Mouse (Mus musculus) heart, postnatal 0 days (tissue): ENCODE results near the gene Mrgpra9. TPM values are rescaled to one million over a fixed set of nuclear protein-coding genes. Genes with fewer than 3 reads are reported as not detected.
"Not testable (repeated sequence)": the region's sequence is repeated elsewhere in the genome, so short reads cannot be mapped to it uniquely, and the experiment has no call there.

Experiments used
- ATAC-seq: fragments of 200-750 bp; cut with Nextera tagmentation; 2 replicates; pipeline ENCODE4 v1.8.0; 2017; ENCODE audit warnings: low read depth, moderate number of reproducible peaks, moderate library complexity; ENCODE audit not compliant: insufficient read depth
- DNase-seq: peaks from one replicate; pipeline ENCODE4 v3.0.0-alpha.2; 2016; ENCODE audit warnings: low spot score
- H3K27ac ChIP-seq: fragments of 300-500 bp; sonication (generic); 2 replicates; pipeline ENCODE4 v1.5.1; 2014; ENCODE audit warnings: low read depth, mild to moderate bottlenecking
- H3K27me3 ChIP-seq: fragments of 300-500 bp; sonication (generic); 2 replicates; pipeline ENCODE4 v1.6.1; 2014; ENCODE audit warnings: low read length, mixed read lengths; ENCODE audit not compliant: control insufficient read depth, insufficient read depth
- H3K36me3 ChIP-seq: fragments of 300-500 bp; sonication (generic); replicated peaks from 2 replicates; pipeline ENCODE4 v1.6.1; 2014; ENCODE audit warnings: low read length, mixed read lengths; ENCODE audit not compliant: control insufficient read depth, insufficient read depth
- H3K4me1 ChIP-seq: fragments of 300-500 bp; sonication (generic); 2 replicates; pipeline ENCODE4 v1.6.1; 2014; ENCODE audit warnings: antibody characterized with exemption; ENCODE audit not compliant: control insufficient read depth, insufficient read depth
- H3K4me2 ChIP-seq: fragments of 300-500 bp; sonication (generic); 2 replicates; pipeline ENCODE4 v1.6.1; 2014; ENCODE audit warnings: low read depth, mild to moderate bottlenecking, low read length, moderate library complexity
- H3K4me3 ChIP-seq: fragments of 300-500 bp; sonication (generic); 2 replicates; pipeline ENCODE4 v1.5.1; 2014; ENCODE audit warnings: low read depth, low read length
- H3K9ac ChIP-seq: fragments of 300-500 bp; sonication (generic); replicated peaks from 2 replicates; pipeline ENCODE4 v1.6.1; 2014; ENCODE audit warnings: low read depth, low read length, mixed read lengths
- H3K9me3 ChIP-seq: fragments of 300-500 bp; sonication (generic); replicated peaks from 2 replicates; pipeline ENCODE4 v1.6.1; 2016; ENCODE audit warnings: low read length; ENCODE audit not compliant: control insufficient read depth
- CTCF ChIP-seq: IDR thresholded peaks from 2 replicates; pipeline ENCODE4 v1.5.1; 2016; ENCODE audit warnings: antibody characterized with exemption, control low read depth, low read depth
- EP300 ChIP-seq: IDR thresholded peaks from 2 replicates; pipeline ENCODE4 v1.6.1; 2016; ENCODE audit warnings: antibody characterized with exemption, low read depth
- WGBS: fragments of 180-500 bp; shearing (Covaris S2); extraction: QIAGEN DNeasy Blood & Tissue Kit; methylation state at CpG from one replicate; pipeline ENCODE4 v1.1.7; 2014; 5-methylcytosine and 5-hydroxymethylcytosine counted together
- polyA plus RNA-seq: library from polyadenylated mRNA; unstranded; fragments of >200 nt; fragmentation: Nextera tagmentation; extraction: Ambion mirVana; gene quantifications from 2 replicates; pipeline ENCODE4 v1.2.1, GENCODE M21; 2015
- total RNA-seq: library from RNA; depleted of rRNA; stranded (reverse); fragments of >200 nt; gene quantifications from 2 replicates; pipeline ENCODE4 v1.2.3, GENCODE M21; 2014; ENCODE audit warnings: low replicate concordance; rRNA removed

Mrgpra9 gene
- not detected in 2 replicates for total RNA-seq
- polyA plus RNA-seq: not detected in 2 replicates

- Histone ChIP-seq H3K27ac (no peak within 1 kb of the TSS), H3K9me3 (no peaks in the 10 kb centered on the region), H3K4me2 (no peak within 1 kb of the TSS), H3K9ac (no peak within 1 kb of the TSS), H3K4me3 (no peak within 1 kb of the TSS), H3K27me3 (no peaks in the 10 kb centered on the region), H3K36me3 (no peaks in the 10 kb centered on the region), H3K4me1 (no peaks in the 10 kb centered on the region)
- no peak for DNase-seq
- TF ChIP-seq EP300 (no peak), CTCF (no peak)
- ATAC-seq: no peak
- 32% methylated on average over 1 of the region's 1 CpGs for WGBS
These were observed at the start of gene Mrgpra9 for GRCm38 (mm10) chr7:47252770-47253169. Gene Mrgpra9 (minus strand): TSS chr7:47252848.

DNA sequence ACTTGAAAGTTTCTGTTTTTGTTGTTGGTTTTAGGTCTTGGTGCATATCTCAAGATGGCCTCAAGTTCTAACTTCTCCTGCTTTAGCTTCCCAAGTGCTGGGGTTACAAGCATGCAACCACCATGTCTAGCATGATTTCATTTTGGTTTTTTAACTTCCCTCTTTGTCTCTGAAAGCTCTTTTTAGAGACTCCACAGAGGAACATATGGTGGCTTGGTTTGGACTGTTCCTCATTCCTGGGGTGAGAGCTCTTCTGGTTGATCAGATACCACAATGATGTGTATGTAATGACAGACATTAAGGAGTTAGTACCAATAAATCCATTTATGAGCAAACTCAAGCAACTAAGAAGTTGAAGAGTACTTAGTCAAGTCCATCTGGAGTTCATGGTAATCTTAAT lies 47.0 kb upstream of the Mrgpra9 start:
- ATAC-seq, H3K9me3 ChIP-seq, H3K27ac ChIP-seq: not testable (repeated sequence)

DNA sequence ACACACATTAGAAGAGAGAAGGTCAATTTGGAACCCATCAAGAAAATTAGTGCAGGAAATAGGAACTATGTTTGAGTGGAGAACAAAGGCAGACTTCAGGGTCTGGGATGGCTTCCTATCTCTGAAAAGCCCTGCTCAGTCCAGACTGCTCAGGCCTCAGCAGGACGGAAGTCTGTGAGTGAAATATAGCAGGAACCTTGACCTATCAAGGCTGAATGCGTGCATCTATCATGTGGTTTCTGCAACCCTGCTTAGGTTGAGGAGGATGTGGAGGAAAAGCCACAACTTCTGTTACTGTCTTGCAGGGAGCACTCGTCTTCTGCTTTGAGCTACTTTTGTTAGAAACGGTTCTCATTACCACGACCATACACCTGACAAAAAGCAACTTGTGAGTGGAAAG lies 18.9 kb upstream of the Mrgpra9 start:
- not testable (repeated sequence) for H3K27me3 ChIP-seq, DNase-seq, H3K4me1 ChIP-seq, H3K36me3 ChIP-seq, H3K4me2 ChIP-seq, ATAC-seq, H3K9me3 ChIP-seq, H3K9ac ChIP-seq, H3K27ac ChIP-seq, H3K4me3 ChIP-seq
- 71% methylated on average over 5 of the region's 5 CpGs for WGBS

More for the DNA sequence above, 47.0 kb upstream of the Mrgpra9 start:
- DNase-seq, H3K36me3 ChIP-seq, H3K4me3 ChIP-seq, H3K4me2 ChIP-seq, H3K27me3 ChIP-seq, H3K9ac ChIP-seq, H3K4me1 ChIP-seq: not testable (repeated sequence)

- TF ChIP-seq CTCF (no peak), EP300 (no peak)
- no peak overlapping the region for H3K9ac ChIP-seq
- H3K4me2 ChIP-seq: no peak overlapping the region
- WGBS: 44% methylated on average over 3 of the region's 3 CpGs
- no peaks in the 10 kb centered on the region for H3K36me3 ChIP-seq
- no peaks in the 10 kb centered on the region for H3K27me3 ChIP-seq
- H3K27ac ChIP-seq: no peak overlapping the region
- DNase-seq (no peak), ATAC-seq (no peak)
- H3K9me3 ChIP-seq: no peaks in the 10 kb centered on the region
- H3K4me3 ChIP-seq: no peak overlapping the region
- no peaks in the 10 kb centered on the region for H3K4me1 ChIP-seq
These were observed 8.0 kb downstream of the Mrgpra9 start for GRCm38 (mm10) chr7:47244658-47245057.

DNA sequence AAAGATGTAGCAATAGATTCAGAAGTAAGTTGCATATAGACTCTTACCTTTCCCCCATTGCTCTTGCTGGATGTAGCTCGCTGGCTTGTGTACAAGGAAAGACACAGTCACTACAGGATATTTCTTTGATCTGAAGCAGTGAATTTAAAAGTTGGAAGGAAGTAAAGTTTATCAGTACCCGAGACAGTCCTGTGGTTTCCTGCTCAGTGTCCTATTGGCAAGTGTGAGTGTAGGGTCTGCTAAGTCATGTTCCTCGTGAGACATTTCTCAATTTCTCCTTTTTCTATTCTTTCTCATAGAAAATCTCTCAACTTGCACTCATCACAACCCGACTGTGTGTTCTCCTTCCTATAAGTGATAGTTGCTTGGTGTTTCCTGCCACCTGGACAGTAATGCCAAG lies 47.8 kb downstream of the Mrgpra9 start, which contains the start of gene Mrgpra6:
Gene Mrgpra6 (minus strand): TSS at position 91 of the 400 bp plus-strand sequence.
- ATAC-seq: no peak
- no peak within 1 kb of the TSS for H3K9ac ChIP-seq

DNA sequence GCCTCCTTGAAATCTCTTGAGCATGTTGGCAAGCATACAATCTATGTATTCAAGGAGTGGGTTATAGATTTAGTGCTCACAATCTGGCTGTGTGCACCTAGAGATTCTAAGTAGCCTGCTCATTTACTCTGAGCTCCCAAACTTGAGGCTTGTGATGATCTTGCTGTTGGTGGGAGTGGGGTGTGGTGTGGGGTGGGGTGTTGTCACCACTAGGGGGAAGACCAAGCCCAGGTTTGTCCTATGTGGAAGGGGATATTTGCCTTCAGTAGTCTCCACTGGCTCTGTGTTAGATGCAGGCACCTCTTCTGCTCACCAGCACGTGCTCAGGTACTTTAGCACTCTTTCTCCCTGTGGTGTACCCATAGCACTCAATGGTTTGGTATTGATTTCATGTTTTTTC lies 57.4 kb downstream of the Mrgpra9 start:
- Histone ChIP-seq H3K27me3 (no peaks in the 10 kb centered on the region), H3K9ac (no peak overlapping the region), H3K4me1 (no peaks in the 10 kb centered on the region), H3K4me2 (no peak overlapping the region), H3K9me3 (no peaks in the 10 kb centered on the region), H3K27ac (no peak overlapping the region), H3K36me3 (no peaks in the 10 kb centered on the region), H3K4me3 (no peak overlapping the region)
- WGBS: 50% methylated on average over 1 of the region's 1 CpGs
- DNase-seq (no peak), ATAC-seq (no peak)
- TF ChIP-seq EP300 (no peak), CTCF (no peak)

More for the DNA sequence above, 47.8 kb downstream of the Mrgpra9 start, which contains the start of gene Mrgpra6:
- no peaks in the 10 kb centered on the region for H3K27me3 ChIP-seq
- no peak within 1 kb of the TSS for H3K4me3 ChIP-seq
- WGBS: 51% methylated on average over 4 of the region's 4 CpGs
- no peaks in the 10 kb centered on the region for H3K9me3 ChIP-seq
- no peak within 1 kb of the TSS for H3K4me2 ChIP-seq
- no peak within 1 kb of the TSS for H3K27ac ChIP-seq
- no peak for DNase-seq
- no peak for TF ChIP-seq EP300
- TF ChIP-seq CTCF: no peak
- no peaks in the 10 kb centered on the region for H3K4me1 ChIP-seq
- H3K36me3 ChIP-seq: no peaks in the 10 kb centered on the region

Other genes with a start within 250 kb of the Mrgpra9 start
- gene Spty2d1, start 244.4 kb downstream of the Mrgpra9 start, total RNA-seq: 8.7 and 9.4 TPM in 2 replicates
- 7.7 and 7.8 TPM in 2 replicates for gene Spty2d1, start 244.4 kb downstream of the Mrgpra9 start, polyA plus RNA-seq
- gene Tmem86a, start 202.2 kb downstream of the Mrgpra9 start, total RNA-seq: 12.8 and 18.5 TPM in 2 replicates
- gene Tmem86a, start 202.2 kb downstream of the Mrgpra9 start, polyA plus RNA-seq: 32.0 and 32.3 TPM in 2 replicates
- not detected in 2 replicates for gene Ptpn5, start 119.2 kb downstream of the Mrgpra9 start, total RNA-seq
- not detected in 2 replicates for gene Ptpn5, start 119.2 kb downstream of the Mrgpra9 start, polyA plus RNA-seq
- not detected in 2 replicates for gene Mrgpra6, start 47.9 kb downstream of the Mrgpra9 start, total RNA-seq
- gene Mrgpra6, start 47.9 kb downstream of the Mrgpra9 start, polyA plus RNA-seq: not detected in 2 replicates
- gene Mrgpra1, start 101.4 kb upstream of the Mrgpra9 start, total RNA-seq: not detected in 2 replicates
- gene Mrgpra1, start 101.4 kb upstream of the Mrgpra9 start, polyA plus RNA-seq: not detected in 2 replicates
- not detected in 2 replicates for gene Mrgpra2a, start 199.3 kb upstream of the Mrgpra9 start, total RNA-seq
- not detected in 2 replicates for gene Mrgpra2a, start 199.3 kb upstream of the Mrgpra9 start, polyA plus RNA-seq